Mouse (Mus musculus): Measurements from ENCODE around the gene Nat9.

The Nat9 gene

DNA sequence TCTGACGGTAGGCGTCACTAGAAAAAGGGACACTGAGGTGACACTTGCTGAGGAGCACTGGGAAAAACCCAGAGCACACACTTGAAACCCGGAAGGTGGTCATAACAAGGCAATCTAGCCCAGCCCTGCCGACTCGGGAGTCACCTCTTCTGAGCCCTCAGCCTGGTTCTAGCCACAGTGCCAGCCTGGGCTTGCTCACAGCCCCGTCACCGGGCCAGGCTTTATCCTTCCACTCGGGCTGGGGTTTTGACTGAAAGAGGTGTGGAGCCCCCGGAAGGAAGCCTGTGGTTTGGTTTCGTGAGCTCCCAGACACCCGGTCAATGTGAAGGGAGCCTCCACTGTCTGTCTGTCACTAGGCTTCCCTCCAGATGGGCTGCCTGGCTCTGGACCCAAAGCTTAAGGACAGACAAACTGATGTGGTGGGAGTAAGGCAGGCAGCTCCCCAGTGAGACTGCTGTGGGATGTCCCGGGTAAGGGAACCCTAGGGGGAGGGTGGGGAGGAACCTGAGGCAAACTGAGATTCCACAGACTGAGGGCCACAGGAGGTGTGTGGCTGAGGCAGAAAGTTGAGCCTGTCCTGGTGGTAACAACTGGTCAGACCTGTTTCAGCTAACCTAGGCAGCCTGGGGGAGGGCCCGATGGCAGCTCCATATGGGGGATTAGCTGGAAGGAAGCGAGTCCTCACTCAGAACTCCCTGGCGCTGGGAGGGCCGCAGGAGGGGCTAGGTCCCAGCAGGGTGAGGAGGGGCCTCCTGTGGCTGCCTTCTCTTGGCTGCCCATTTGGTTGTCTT is 13.9 kb downstream of the Nat9 start:
- no peak for DNase-seq

- DNase-seq = peak; percentile 74
These were observed 14.8 kb downstream of the Nat9 start for GRCm38 (mm10) chr11:115172825-115173287.

DNA sequence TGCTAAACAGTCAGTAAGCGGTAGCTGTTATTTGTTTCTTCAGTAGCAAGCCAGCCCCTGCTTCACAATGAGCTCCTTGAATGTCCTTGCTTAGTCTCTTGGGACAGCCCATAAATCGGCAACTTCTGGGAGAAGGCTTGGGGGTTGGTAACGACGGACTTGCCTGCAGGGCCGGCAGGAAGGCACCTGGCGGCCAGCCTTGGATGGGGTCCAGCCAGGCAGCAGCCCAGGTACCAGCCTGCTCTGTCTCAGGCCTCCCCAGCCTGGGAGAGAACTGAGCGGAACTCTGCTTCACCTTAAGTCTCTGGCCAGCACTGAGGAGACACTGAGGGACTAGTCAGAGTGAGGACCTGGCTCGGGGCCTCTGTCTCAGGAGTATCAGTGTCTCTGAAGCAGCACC is 16.5 kb downstream of the Nat9 start:
- peak; percentile 78 for DNase-seq

DNA sequence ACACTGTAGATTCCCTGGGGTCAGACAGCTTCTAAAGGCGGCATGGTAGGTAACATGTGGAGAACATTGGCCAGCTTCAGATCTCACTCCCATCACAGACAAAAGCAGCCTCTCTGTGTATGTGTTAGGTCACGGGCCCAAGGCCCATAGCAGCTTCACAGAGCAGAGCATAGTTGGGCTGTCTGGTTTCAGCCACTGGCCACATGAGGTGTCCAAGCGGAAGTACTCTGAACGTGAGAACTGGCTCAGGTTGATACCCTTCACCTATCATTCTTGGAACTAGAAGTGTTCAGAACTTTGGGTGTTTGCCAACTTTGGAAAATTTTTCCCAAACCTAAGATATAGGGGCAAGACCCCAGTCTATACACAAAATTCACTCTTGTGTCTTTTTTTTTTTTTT is 18.2 kb downstream of the Nat9 start:
- DNase-seq = no peak

DNA sequence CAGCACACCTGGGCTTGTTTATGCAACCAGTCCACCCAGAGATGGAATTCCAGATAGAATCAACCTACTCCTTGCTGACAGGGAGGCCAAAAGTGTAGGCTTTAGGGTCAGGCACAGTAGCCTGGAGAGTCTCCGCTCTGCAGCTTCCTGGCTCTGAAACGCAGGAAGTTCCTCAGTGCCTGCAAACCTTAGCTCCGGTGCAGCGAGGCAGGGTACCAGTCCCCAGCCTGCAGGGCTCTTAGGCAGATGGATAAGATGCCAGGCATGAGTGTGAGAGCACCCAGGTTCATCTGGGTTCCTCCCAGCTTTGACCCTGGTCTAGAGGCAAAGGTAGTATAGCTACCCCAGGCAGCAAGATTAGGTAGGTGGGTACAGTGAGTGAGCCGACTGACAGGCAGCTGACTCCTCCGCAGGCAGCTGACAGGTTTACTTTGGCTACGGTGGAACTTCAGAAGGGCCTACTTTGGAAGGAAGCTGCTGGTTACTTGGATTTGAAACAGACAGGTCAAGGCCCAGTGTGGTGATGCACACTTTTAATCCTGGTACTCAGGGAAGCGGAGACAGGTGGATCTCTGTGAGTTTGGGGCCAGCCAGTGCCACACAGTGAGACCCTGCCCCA is 19.9 kb downstream of the Nat9 start:
- no peak for DNase-seq

DNA sequence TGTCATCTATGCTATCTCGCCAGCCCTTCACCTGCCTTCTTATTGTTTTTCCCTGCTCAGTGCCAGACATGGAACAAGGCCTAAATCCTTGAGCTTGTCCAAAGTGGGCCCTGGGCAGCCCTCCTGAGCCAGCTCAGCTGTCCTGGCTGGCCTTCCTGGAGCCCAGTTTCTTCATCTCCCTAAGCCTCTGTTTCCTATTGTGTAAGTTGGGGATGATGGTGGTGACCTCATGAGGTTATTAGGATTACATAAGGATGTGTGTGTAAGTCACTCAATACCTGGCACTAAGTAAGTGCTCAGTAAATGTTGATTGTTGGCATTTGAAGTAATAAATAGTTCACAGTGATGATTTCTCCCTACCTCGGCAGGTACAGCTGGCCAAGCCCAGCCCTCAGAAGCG is 20.9 kb downstream of the Nat9 start:
- no peak for DNase-seq

DNA sequence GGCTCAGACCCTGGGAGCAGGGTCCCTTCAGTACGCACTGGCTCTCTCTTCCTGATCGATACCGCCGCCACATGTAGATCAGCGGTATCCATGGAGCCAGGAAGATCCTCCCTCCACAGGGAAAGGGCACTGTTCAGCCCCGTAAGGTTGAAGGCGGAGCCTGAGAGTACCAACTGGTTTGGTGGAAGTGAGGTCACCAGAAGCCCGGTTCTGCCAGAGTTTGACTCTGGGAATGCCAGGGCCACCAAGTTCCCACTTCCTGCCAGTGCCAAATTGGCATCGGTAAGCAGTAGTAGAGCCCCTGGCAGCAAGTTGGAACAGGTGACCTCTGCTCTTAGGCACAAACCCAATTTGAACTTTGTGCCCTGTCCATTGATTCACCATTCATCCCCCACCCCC is 22.7 kb downstream of the Nat9 start:
- peak; percentile 81 for DNase-seq

GRCm38 (mm10) chr11:115164341-115164975 is 23.2 kb downstream of the Nat9 start:
- DNase-seq = no peak

DNA sequence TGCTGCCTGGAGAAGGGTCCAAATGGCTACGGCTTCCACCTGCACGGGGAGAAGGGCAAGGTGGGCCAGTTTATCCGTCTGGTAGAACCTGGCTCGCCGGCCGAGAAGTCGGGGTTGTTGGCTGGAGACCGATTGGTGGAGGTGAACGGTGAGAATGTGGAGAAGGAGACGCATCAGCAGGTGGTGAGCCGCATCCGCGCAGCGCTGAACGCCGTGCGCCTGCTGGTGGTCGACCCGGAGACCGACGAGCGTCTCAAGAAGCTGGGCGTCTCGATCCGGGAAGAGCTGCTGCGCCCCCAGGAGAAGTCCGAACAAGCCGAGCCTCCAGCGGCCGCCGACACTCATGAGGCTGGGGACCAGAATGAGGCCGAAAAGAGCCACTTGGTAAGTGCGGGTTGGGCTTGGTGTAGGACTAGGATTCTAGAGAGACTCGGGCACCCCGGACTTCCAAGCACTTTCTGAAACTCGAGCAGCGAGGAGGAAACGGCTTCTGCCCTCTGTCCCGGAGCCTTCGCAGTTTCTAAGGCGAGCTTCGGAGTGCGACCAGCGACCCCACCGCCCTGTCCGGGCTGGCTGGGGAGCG is 24.0 kb downstream of the Nat9 start:
- DNase-seq = peak; percentile 57

GRCm38 (mm10) chr11:115162832-115163480 is 24.7 kb downstream of the Nat9 start, which contains the start of gene Slc9a3r1:
TSS of gene Slc9a3r1 (plus strand) at chr11:115163341.
- DNase-seq = peak; percentile 99

GRCm38 (mm10) chr11:115162205-115162601 is 25.5 kb downstream of the Nat9 start:
- no peak for DNase-seq

DNA sequence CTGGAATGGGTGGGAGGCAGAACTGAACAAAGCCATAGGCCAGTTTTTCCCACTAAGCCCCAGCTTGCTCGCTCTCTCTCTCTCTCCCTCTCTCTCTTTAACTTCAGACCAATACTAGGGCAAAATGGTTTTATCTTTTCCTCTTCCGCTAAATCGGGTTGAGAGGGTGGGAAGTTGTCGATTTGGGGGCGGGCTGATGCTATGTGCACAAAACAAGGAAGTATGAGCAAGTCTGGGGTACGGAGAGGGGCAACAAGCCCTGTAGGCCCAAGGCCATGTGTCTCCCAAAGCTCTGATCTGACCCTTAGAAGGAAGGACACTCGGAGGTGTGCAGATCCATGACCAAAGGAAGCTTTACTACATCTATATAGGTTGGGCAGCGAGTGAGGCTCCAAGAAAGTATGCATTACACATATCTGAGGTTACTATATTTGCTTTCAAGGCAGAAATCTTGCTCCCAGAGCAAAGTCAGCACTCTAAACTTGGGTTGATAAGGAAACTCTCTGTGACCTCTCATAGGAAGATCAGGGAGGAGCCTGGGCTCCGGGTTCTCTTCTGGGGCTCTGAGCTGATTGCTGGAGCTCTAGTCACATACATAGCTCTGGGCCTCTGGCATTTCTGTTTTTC is 26.0 kb downstream of the Nat9 start:
- no peak for DNase-seq

- DNase-seq = peak; percentile 82
These were observed 26.6 kb downstream of the Nat9 start for GRCm38 (mm10) chr11:115160883-115161577.

DNA sequence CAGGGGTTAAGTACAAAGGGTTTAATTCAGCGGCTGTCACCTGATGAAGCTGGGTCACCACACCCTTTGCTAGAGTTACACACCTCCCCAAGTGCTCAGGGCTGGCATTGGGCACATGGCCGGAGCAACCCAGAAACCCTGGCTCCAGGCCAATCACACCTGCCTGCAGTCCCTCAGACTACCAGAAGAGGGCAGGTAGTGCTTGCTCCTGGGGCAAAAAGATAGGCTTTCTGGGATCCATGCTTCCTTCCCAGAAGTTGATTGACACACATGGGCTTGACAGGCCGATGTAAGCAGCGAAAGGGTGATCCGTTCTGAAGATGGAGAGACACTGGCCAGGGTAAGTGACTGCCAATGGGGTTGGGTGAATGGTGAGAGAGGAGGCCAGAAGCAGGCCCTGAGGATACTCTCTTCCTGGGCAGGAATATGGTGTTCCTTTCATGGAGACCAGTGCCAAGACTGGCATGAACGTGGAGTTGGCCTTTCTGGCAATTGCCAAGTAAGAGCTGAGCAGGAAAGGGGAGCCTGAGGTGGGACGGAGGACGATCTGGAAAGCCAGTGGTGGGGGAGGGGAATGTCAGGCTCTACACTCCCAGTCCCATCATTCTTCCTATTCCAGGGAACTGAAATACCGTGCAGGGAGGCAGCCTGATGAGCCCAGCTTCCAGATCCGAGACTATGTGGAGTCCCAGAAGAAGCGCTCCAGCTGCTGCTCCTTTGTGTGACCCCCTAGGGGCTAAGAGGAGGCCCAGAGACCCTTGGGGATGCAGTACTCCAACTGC is 27.5 kb downstream of the Nat9 start:
- DNase-seq = peak; percentile 99

DNA sequence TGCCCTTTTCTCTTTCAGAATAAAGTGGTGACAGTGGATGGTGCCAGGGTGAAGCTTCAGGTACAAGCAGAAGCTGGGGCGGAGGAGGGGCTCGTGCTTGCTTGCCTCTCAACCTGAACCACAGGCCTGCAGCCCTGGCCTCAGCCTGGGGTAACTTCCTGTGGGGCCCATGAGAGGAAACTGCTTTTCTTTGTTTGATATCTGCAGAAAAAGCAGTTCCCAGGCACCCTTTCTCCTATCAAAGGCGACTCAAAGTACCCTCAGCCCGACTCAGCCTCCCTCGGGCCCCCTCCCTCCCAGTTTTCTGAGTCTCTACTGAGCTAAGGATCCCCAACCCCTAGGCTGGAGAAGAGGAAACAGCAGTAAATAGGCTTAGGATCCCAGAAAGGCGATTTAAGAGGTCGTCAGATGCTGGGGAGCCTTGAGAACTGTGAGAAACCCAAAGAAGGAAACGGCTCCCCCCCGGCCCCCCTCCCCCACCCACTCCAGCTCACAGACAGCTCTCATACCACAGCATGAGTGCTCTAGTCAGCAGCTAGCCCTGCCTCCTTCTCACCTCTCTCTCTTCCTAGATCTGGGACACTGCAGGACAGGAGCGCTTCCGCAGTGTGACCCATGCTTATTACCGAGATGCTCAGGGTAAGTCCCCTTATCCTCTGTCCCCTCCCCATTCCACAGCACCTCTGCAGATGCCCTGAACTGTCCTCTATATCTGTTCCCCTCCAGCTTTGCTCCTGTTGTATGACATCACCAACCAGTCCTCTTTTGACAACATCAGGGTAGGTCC is 29.5 kb downstream of the Nat9 start:
- DNase-seq = no peak

DNA sequence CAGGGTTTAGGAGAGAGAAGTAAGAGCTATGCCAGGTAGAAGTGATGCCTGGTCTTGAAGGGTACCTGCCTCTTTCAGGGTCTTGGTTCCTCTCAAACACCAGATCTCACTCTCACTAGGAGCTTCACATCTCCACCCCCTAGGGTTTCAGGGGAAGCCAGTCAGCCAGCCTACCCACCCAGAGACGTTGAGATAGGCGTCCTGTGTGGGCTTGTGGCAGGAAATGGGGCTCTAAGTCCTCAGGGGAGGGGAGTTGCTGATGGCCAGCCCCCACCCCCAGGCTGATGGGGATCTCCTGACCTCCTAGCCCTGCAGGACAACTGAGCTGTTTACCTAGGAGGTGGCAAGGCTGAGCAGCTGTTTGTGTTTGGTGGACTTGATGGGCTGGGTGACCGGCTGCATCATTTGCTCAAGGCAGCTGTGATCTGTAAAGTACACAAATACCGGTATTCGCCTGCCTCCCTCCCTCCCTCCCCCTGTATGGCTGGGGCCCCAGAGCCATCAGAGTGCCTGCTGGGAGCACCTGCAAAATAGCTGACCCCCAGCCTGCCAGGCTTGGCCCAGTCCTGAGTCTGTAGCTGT is 32.5 kb downstream of the Nat9 start:
- DNase-seq = no peak

DNA sequence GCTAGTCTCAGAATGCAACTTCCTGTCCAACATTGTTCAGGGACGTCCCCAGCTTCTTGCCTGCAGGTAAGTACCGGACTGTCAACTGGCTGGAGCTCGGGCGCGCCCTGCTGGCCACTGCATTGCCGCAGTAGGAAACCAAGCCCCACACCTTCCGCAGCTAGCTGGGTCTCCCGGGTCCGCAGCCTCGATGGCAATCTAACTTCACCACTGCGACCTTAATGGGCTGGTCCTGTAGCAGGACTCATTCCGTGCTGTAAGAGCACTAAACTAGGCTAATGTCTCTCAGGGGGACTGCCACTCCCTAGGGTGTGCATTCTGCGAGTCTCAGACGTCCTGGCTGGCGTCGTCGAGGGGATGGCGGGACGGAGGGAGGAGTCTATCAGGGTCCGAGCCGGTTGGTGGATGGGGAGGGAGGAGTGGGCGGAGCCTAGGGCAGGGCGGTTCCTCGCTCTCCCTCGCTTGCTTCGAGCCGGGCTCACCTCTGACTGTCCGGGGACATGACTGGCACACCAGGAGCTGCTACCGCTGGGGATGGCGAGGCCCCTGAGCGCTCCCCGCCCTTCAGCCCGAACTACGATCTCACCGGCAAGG is 33.9 kb downstream of the Nat9 start:
- DNase-seq = peak; percentile 87

- DNase-seq = no peak
These were observed 34.6 kb downstream of the Nat9 start for GRCm38 (mm10) chr11:115153088-115153487.

DNA sequence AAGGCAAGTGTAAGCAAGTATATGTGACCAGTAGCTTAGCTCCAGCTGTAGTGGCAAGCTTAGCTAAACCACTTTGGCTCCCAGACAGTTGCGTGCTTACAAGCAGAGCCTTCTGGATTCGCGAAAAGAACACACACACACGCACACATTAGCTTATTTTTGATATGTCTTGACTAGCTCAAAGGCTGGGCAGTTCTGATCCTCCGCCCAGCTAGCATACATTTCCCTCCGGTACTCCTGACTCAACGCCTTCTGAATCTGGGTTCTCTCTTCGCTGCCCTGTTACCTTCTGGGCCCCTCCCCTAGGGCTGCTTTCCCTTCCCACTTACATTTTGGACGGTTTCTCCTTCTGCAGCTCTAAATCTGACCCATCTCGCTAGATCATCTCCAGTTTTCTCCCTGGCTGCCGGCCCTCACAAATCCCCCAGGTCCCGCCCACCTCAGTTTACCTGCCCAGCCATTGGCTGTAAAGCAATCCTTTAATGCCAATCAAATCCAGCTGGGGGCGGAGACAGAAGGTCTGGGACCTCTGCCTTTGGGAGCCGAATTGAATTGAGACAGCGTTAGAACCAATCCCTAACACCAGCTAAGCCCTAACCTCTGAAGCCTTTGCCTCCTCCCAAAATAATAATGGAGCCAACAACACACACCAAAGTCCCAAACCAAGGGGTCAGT is 35.8 kb downstream of the Nat9 start:
- DNase-seq = peak; percentile 71
